Mouse (Mus musculus) MEL (cell line): Measurements from ENCODE around the gene Lpcat3.
A peak's percentile ranks its signal among the peaks of the same experiment; 100 is the strongest.

Source experiments
- CTCF ChIP-seq, 3 experiments: IDR thresholded peaks in 2 of 3; conservative IDR thresholded peaks in 1 of 3; 2 replicates each; pipeline ENCODE4 v1.5.1; 2011 to 2012; ENCODE audit warnings: low read length in 3 of 3, low read depth in 2 of 3, mild to moderate bottlenecking in 2 of 3, improper control_type of control experiment in 1 of 3, inconsistent platforms in 1 of 3, mixed read lengths in 1 of 3, moderate library complexity in 1 of 3; ENCODE audit not compliant: control insufficient read depth in 1 of 3, insufficient read depth in 1 of 3, poor library complexity in 1 of 3, severe bottlenecking in 1 of 3
- MAX ChIP-seq: IDR thresholded peaks from 2 replicates; pipeline ENCODE4 v1.6.1; 2011; ENCODE audit warnings: low read length, improper control_type of control experiment
- MYC ChIP-seq: IDR thresholded peaks from 2 replicates; pipeline ENCODE4 v1.6.1; 2011; ENCODE audit warnings: low read depth, mild to moderate bottlenecking, low read length, improper control_type of control experiment, moderate library complexity
- UBTF ChIP-seq: IDR thresholded peaks from 2 replicates; pipeline ENCODE4 v1.6.1; 2012; ENCODE audit warnings: low read depth, mild to moderate bottlenecking, inconsistent platforms, low read length, improper control_type of control experiment, moderate library complexity, borderline replicate concordance; ENCODE audit not compliant: insufficient read depth
- ZKSCAN1 ChIP-seq: IDR thresholded peaks from 2 replicates; pipeline ENCODE4 v1.6.1; 2012; ENCODE audit warnings: low read depth, mild to moderate bottlenecking, inconsistent platforms, low read length, improper control_type of control experiment, moderate library complexity
- ZNF384 ChIP-seq: IDR thresholded peaks from 2 replicates; pipeline ENCODE4 v1.6.1; 2012; ENCODE audit warnings: low read depth, mild to moderate bottlenecking, inconsistent platforms, low read length, improper control_type of control experiment

DNA sequence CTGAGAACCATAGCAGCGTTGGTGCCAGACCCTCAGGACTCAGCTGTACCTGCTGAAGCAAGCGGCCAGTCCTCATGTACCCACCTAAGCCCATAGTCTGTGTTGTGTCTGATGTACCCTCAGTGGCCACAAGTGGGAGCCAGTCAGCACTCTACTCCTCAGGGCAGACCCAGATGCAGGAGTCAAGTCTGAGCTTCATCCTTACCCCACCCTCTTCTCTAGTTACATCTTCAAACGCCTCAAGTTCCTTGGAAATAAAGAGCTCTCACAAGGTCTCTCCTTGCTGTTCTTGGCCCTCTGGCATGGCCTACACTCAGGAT is 39.9 kb downstream of the Lpcat3 start:
- no peak for TF ChIP-seq MYC
- TF ChIP-seq CTCF (IDR thresholded peaks at IDR 0.05 in 2 of 3, conservative IDR thresholded peaks at IDR 0.05 in 1 of 3; ENCODE audit: control insufficient read depth in 1 of 3, insufficient read depth in 1 of 3, low read depth in 2 of 3, low read length in 3 of 3, poor library complexity in 1 of 3, severe bottlenecking in 1 of 3) = peak; percentile 77 to 96 (median 81)
- no peak for TF ChIP-seq ZNF384
- no peak for TF ChIP-seq MAX
- no peak for TF ChIP-seq ZKSCAN1
- no peak for TF ChIP-seq UBTF
